Mouse (Mus musculus) MEL (cell line): ENCODE results near the gene Tspan18. TPM values are rescaled to one million over a fixed set of nuclear protein-coding genes. Genes with fewer than 3 reads are reported as not detected.

ENCODE experiments used
- DNase-seq: peaks from one replicate; pipeline ENCODE4 v3.0.0; 2011; ENCODE audit warnings: low read depth, low spot score
- H3K27ac ChIP-seq: 2 replicates; pipeline ENCODE4 v1.5.1; 2012; ENCODE audit warnings: low read depth, mild to moderate bottlenecking, control low read depth, low read length, moderate library complexity; ENCODE audit not compliant: control insufficient read depth
- H3K27me3 ChIP-seq, 2 experiments: fragments of 150-350 bp in 1 of 2; sonication (generic) in 1 of 2; 2 replicates each; pipeline ENCODE4 v1.6.1; 2012; ENCODE audit warnings: low read length in 2 of 2, mild to moderate bottlenecking in 2 of 2, improper control_type of control experiment in 1 of 2, moderate library complexity in 1 of 2; ENCODE audit not compliant: insufficient read depth in 2 of 2, control insufficient read depth in 1 of 2
- H3K36me3 ChIP-seq, 2 experiments: 2 replicates each; pipeline ENCODE4 v1.6.1; 2012 to 2014; ENCODE audit warnings: low read length in 2 of 2, improper control_type of control experiment in 1 of 2, inconsistent platforms in 1 of 2, mild to moderate bottlenecking in 1 of 2; ENCODE audit not compliant: insufficient read depth in 2 of 2, control insufficient read depth in 1 of 2
- H3K4me1 ChIP-seq, 2 experiments: fragments of 150-350 bp in 1 of 2; sonication (generic) in 1 of 2; 2 replicates each; pipeline ENCODE4 v1.6.1; 2012; ENCODE audit warnings: low read length in 2 of 2, improper control_type of control experiment in 1 of 2, mild to moderate bottlenecking in 1 of 2; ENCODE audit not compliant: insufficient read depth in 2 of 2, control insufficient read depth in 1 of 2
- H3K4me3 ChIP-seq, 2 experiments: fragments of 150-350 bp in 1 of 2; sonication (generic) in 1 of 2; 2 replicates each; pipeline ENCODE4 v1.5.1; 2012; ENCODE audit warnings: low read depth in 2 of 2, low read length in 2 of 2, mild to moderate bottlenecking in 2 of 2, moderate library complexity in 2 of 2, control low read depth in 1 of 2, improper control_type of control experiment in 1 of 2; ENCODE audit not compliant: control insufficient read depth in 1 of 2, insufficient read depth in 1 of 2
- H3K79me2 ChIP-seq: 2 replicates; pipeline ENCODE4 v1.6.1; 2012; ENCODE audit warnings: mild to moderate bottlenecking, low read length, moderate library complexity; ENCODE audit not compliant: control insufficient read depth, poor library complexity, insufficient read depth
- H3K9ac ChIP-seq: 2 replicates; pipeline ENCODE4 v1.6.1; 2012; ENCODE audit warnings: low read depth, mild to moderate bottlenecking, control low read depth, low read length, moderate library complexity; ENCODE audit not compliant: control insufficient read depth, poor library complexity, severe bottlenecking
- H3K9me3 ChIP-seq: fragments of 150-350 bp; sonication (generic); replicated peaks from 2 replicates; pipeline ENCODE4 v1.6.1; 2012; ENCODE audit warnings: mild to moderate bottlenecking, low read length, improper control_type of control experiment, moderate library complexity; ENCODE audit not compliant: insufficient read depth
- CHD1 ChIP-seq: IDR thresholded peaks from 2 replicates; pipeline ENCODE4 v1.6.1; 2012; ENCODE audit warnings: low read depth, mild to moderate bottlenecking, inconsistent platforms, low read length, improper control_type of control experiment
- CTCF ChIP-seq, 3 experiments: IDR thresholded peaks in 2 of 3; conservative IDR thresholded peaks in 1 of 3; 2 replicates each; pipeline ENCODE4 v1.5.1; 2011 to 2012; ENCODE audit warnings: low read length in 3 of 3, low read depth in 2 of 3, mild to moderate bottlenecking in 2 of 3, improper control_type of control experiment in 1 of 3, inconsistent platforms in 1 of 3, mixed read lengths in 1 of 3, moderate library complexity in 1 of 3; ENCODE audit not compliant: control insufficient read depth in 1 of 3, insufficient read depth in 1 of 3, poor library complexity in 1 of 3, severe bottlenecking in 1 of 3
- E2F4 ChIP-seq: IDR thresholded peaks from 2 replicates; pipeline ENCODE4 v1.6.1; 2011; ENCODE audit warnings: low read depth, low read length, improper control_type of control experiment, borderline replicate concordance
- EP300 ChIP-seq, 2 experiments: IDR thresholded peaks; 2 replicates each; pipeline ENCODE4 v1.6.1; 2011; ENCODE audit warnings: improper control_type of control experiment in 2 of 2, low read length in 2 of 2, low read depth in 1 of 2, mild to moderate bottlenecking in 1 of 2
- GATA1 ChIP-seq: IDR thresholded peaks from 2 replicates; pipeline ENCODE4 v1.6.1; 2011; ENCODE audit warnings: low read depth, low read length, improper control_type of control experiment
- HCFC1 ChIP-seq: IDR thresholded peaks from 2 replicates; pipeline ENCODE4 v1.6.1; 2012; ENCODE audit warnings: low read depth, mild to moderate bottlenecking, inconsistent platforms, low read length, improper control_type of control experiment, moderate library complexity
- KAT2A ChIP-seq: conservative IDR thresholded peaks from 2 replicates; pipeline ENCODE4 v1.6.1; 2012; ENCODE audit warnings: low read depth, low read length, improper control_type of control experiment, inconsistent platforms
- MAFK ChIP-seq: IDR thresholded peaks from 2 replicates; pipeline ENCODE4 v1.6.1; 2011; ENCODE audit warnings: low read depth, mild to moderate bottlenecking, low read length, improper control_type of control experiment, borderline replicate concordance
- MAX ChIP-seq: IDR thresholded peaks from 2 replicates; pipeline ENCODE4 v1.6.1; 2011; ENCODE audit warnings: low read length, improper control_type of control experiment
- MAZ ChIP-seq: IDR thresholded peaks from 2 replicates; pipeline ENCODE4 v1.6.1; 2012; ENCODE audit warnings: low read depth, mild to moderate bottlenecking, inconsistent platforms, low read length, improper control_type of control experiment
- MEF2A ChIP-seq: IDR thresholded peaks from 2 replicates; pipeline ENCODE4 v1.6.1; 2014; ENCODE audit warnings: low read depth, mild to moderate bottlenecking, inconsistent platforms, low read length, improper control_type of control experiment; ENCODE audit not compliant: poor library complexity, insufficient replicate concordance, severe bottlenecking; ENCODE audit errors: extremely low read depth
- NRF1 ChIP-seq: IDR thresholded peaks from 2 replicates; pipeline ENCODE4 v1.6.1; 2014; ENCODE audit warnings: low read depth, mild to moderate bottlenecking, inconsistent platforms, low read length, improper control_type of control experiment, moderate library complexity; ENCODE audit not compliant: poor library complexity, insufficient read depth, severe bottlenecking
- POLR2AphosphoS2 ChIP-seq: IDR thresholded peaks from 2 replicates; pipeline ENCODE4 v1.6.1; 2011; ENCODE audit warnings: low read length, improper control_type of control experiment
- POLR2AphosphoS5 ChIP-seq: IDR thresholded peaks from 2 replicates; pipeline ENCODE4 v1.6.1; 2012; ENCODE audit warnings: low read depth, borderline replicate concordance, mild to moderate bottlenecking, inconsistent platforms, low read length, moderate library complexity, mixed read lengths
- RAD21 ChIP-seq: IDR thresholded peaks from 2 replicates; pipeline ENCODE4 v1.6.1; 2011; ENCODE audit warnings: mild to moderate bottlenecking, low read depth, low read length, improper control_type of control experiment
- RCOR1 ChIP-seq: IDR thresholded peaks from 2 replicates; pipeline ENCODE4 v1.6.1; 2012; ENCODE audit warnings: low read depth, mild to moderate bottlenecking, inconsistent platforms, low read length, improper control_type of control experiment
- SMC3 ChIP-seq: IDR thresholded peaks from 2 replicates; pipeline ENCODE4 v1.6.1; 2011; ENCODE audit warnings: low read depth, low read length, improper control_type of control experiment
- TCF12 ChIP-seq: IDR thresholded peaks from 2 replicates; pipeline ENCODE4 v1.6.1; 2014; ENCODE audit warnings: low read depth, mild to moderate bottlenecking, inconsistent platforms, low read length, improper control_type of control experiment, moderate library complexity
- UBTF ChIP-seq: IDR thresholded peaks from 2 replicates; pipeline ENCODE4 v1.6.1; 2012; ENCODE audit warnings: low read depth, mild to moderate bottlenecking, inconsistent platforms, low read length, improper control_type of control experiment, moderate library complexity, borderline replicate concordance; ENCODE audit not compliant: insufficient read depth
- USF1 ChIP-seq: IDR thresholded peaks from 2 replicates; pipeline ENCODE4 v1.6.1; 2014; ENCODE audit warnings: low read depth, mild to moderate bottlenecking, inconsistent platforms, low read length, improper control_type of control experiment, moderate library complexity
- USF2 ChIP-seq, 2 experiments: IDR thresholded peaks; 2 replicates each; pipeline ENCODE4 v1.6.1; 2011 to 2012; ENCODE audit warnings: improper control_type of control experiment in 2 of 2, low read length in 2 of 2, borderline replicate concordance in 1 of 2, inconsistent platforms in 1 of 2, low read depth in 1 of 2, mild to moderate bottlenecking in 1 of 2; ENCODE audit not compliant: insufficient read depth in 1 of 2
- ZC3H11A ChIP-seq: IDR thresholded peaks from 2 replicates; pipeline ENCODE4 v1.6.1; 2012; ENCODE audit warnings: low read depth, mild to moderate bottlenecking, inconsistent platforms, low read length, improper control_type of control experiment
- ZMIZ1 ChIP-seq: IDR thresholded peaks from 2 replicates; pipeline ENCODE4 v1.6.1; 2012; ENCODE audit warnings: low read depth, mild to moderate bottlenecking, inconsistent platforms, low read length, improper control_type of control experiment, moderate library complexity
- polyA plus RNA-seq, 2 experiments: library from polyadenylated mRNA; stranded (reverse) in 1 of 2; unstranded in 1 of 2; fragments of >175 nt in 1 of 2; fragments of >200 nt in 1 of 2; gene quantifications; 2 replicates each; pipeline versions ENCODE4 v1.2.1 to v1.2.4; 2012; ENCODE audit warnings: low replicate concordance in 2 of 2, low read depth in 1 of 2; ENCODE audit not compliant: insufficient read length in 2 of 2, insufficient read depth in 1 of 2, missing spikeins in 1 of 2
- total RNA-seq: library from RNA; depleted of rRNA; stranded (reverse); fragments of 300-350 nt; gene quantifications from 2 replicates; pipeline ENCODE4 v1.2.3, GENCODE M21; 2012

Gene Tspan18
- total and polyA plus RNA-seq, 3 experiments: 2.2 to 4.4 TPM; not detected in 1

- DNase-seq: peak; percentile 62
- Histone ChIP-seq H3K79me2 (no peaks in the 10 kb centered on the region), H3K4me3 (no peak overlapping the region), H3K9me3 (no peaks in the 10 kb centered on the region), H3K36me3 (no peaks in the 10 kb centered on the region), H3K9ac (no peak overlapping the region), H3K27me3 (peaks cover 1 to 2% of the 10 kb centered on the region in 2 experiments; a peak in 2 of 4 replicates), H3K4me1 (0 out of 4 replicates have a peak, but pooled peaks cover 0 to 7% of the 10 kb centered on the region in 2 experiments), H3K27ac (no peak overlapping the region)
- peak; percentile 88 for TF ChIP-seq SMC3
- peak; percentile 80 for TF ChIP-seq ZC3H11A
- peak; percentile 77 for TF ChIP-seq RAD21
- no peak for TF ChIP-seq RCOR1
- TF ChIP-seq UBTF: no peak
- no peak for TF ChIP-seq MAZ
- TF ChIP-seq USF2 (IDR thresholded peaks at IDR 0.05; ENCODE audit: borderline replicate concordance in 1 of 2, insufficient read depth in 1 of 2, low read depth in 1 of 2, low read length in 2 of 2): no peak
- TF ChIP-seq CTCF (IDR thresholded peaks at IDR 0.05 in 2 of 3, conservative IDR thresholded peaks at IDR 0.05 in 1 of 3; ENCODE audit: control insufficient read depth in 1 of 3, insufficient read depth in 1 of 3, low read depth in 2 of 3, low read length in 3 of 3, poor library complexity in 1 of 3, severe bottlenecking in 1 of 3): peak; percentile 73 to 98 (median 87)
Observed at GRCm38 (mm10) chr2:93226606-93227595, 107.4 kb downstream of the Tspan18 start.

GRCm38 (mm10) chr2:93223463-93223862 lies 110.8 kb downstream of the Tspan18 start:
- peaks cover 0 to 2% of the 10 kb centered on the region in 2 experiments; a peak in 1 of 4 replicates for H3K27me3 ChIP-seq

More at GRCm38 (mm10) chr2:93223463-93223862, 110.8 kb downstream of the Tspan18 start:
- H3K4me3 ChIP-seq: no peak overlapping the region
- DNase-seq: no peak
- no peaks in the 10 kb centered on the region for H3K79me2 ChIP-seq
- TF ChIP-seq EP300 (IDR thresholded peaks at IDR 0.05; ENCODE audit: low read depth in 1 of 2, low read length in 2 of 2): no peak
- TF ChIP-seq E2F4: no peak
- TF ChIP-seq KAT2A: no peak
- TF ChIP-seq RAD21: no peak
- TF ChIP-seq HCFC1: no peak
- TF ChIP-seq USF1: no peak
- no peak for TF ChIP-seq MAX
- TF ChIP-seq MAFK: no peak
- TF ChIP-seq NRF1: no peak
- no peak for TF ChIP-seq POLR2AphosphoS2
- TF ChIP-seq ZC3H11A: no peak
- TF ChIP-seq GATA1: no peak
- no peak for TF ChIP-seq CHD1
- no peak for TF ChIP-seq USF2 (IDR thresholded peaks at IDR 0.05; ENCODE audit: borderline replicate concordance in 1 of 2, insufficient read depth in 1 of 2, low read depth in 1 of 2, low read length in 2 of 2)
- TF ChIP-seq POLR2AphosphoS5: no peak
- no peak for TF ChIP-seq ZMIZ1
- TF ChIP-seq MEF2A: no peak
- no peak for TF ChIP-seq TCF12
- no peak for TF ChIP-seq CTCF (IDR thresholded peaks at IDR 0.05 in 2 of 3, conservative IDR thresholded peaks at IDR 0.05 in 1 of 3; ENCODE audit: control insufficient read depth in 1 of 3, insufficient read depth in 1 of 3, low read depth in 2 of 3, low read length in 3 of 3, poor library complexity in 1 of 3, severe bottlenecking in 1 of 3)
- H3K27ac ChIP-seq: no peak overlapping the region
- no peak overlapping the region for H3K9ac ChIP-seq
- H3K36me3 ChIP-seq: no peaks in the 10 kb centered on the region
- no peaks in the 10 kb centered on the region for H3K9me3 ChIP-seq
- H3K4me1 ChIP-seq: no peaks in the 10 kb centered on the region
